ENCODE assay signal across 8 mouse cellular contexts in the genomic region with DNA sequence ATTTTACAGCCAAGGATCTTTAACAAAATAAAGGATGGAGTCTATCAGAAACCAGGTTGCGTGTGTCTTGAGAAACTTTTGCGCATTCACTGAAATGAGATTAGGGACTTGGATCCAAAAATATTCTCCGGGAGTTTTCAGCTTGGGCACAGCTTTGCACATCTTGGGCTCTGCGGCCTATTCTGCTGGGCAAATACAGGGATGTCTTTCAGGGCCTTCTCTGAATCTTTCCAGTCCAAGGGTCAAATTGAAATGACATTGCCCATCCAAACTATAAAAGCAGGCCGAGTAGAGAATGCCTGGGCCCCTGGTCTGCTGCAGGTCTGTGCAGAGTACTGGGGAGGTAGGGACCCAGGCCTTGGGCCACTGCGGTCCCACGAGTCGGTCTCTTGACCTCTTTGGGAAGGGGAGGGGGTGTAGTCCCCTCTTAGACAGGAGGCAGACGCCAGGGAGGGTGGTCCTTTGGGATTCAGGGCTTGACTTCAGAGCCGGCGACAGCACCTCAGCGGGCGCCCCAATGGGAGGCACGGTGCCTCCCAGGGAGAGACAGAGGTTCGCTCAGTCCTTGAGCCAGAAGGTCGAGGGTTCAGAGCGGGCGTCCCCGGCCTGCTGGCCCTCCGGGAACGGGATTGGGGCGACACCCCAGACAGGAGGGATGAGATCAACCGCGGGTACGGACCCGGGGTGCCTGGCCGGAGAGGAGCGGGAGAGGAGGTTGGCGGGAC. TPM values are rescaled to one million over a fixed set of nuclear protein-coding genes. Genes with fewer than 3 reads are reported as not detected.
DNase-seq lines count a peak whose midpoint lies in the region; ATAC-seq lines count a peak whose summit lies in the region.

A gene (plus strand): TSS at position 388 of the 725 bp plus-strand sequence.

- peak within 1 kb of the TSS; percentile 94 for H3K4me3 ChIP-seq in kidney, embryonic 15.5 days (replicated peaks)
- H3K4me3 ChIP-seq in forebrain, embryonic 14.5 days (ENCODE audit: low read depth, low read length), result peak within 1 kb of the TSS; percentile 94

- H3K4me1 ChIP-seq in kidney, embryonic 15.5 days, result peaks cover 19% of the 10 kb centered on the region
- H3K4me1 ChIP-seq in forebrain, embryonic 14.5 days (ENCODE audit: control insufficient read depth, insufficient read depth, low read length), result peaks cover 17% of the 10 kb centered on the region

- intact Hi-C loops in left cerebral cortex, postnatal 4 days (cut with DNase I), result loop anchor here (2.0 to 10.0 kb wide), 4 partner anchors 89 to 493 kb away; a partner anchor contains a TSS

- peak within 1 kb of the TSS; percentile 97 for H3K27ac ChIP-seq in kidney, embryonic 15.5 days
- peak within 1 kb of the TSS; percentile 96 for H3K27ac ChIP-seq in forebrain, embryonic 14.5 days (ENCODE audit: low read depth, low read length)

- peak within 1 kb of the TSS; percentile 91 for H3K9ac ChIP-seq in kidney, embryonic 15.5 days
- H3K9ac ChIP-seq in forebrain, embryonic 14.5 days (ENCODE audit: low read length), result peak within 1 kb of the TSS; percentile 85

- H3K27me3 ChIP-seq in kidney, embryonic 15.5 days, result no peaks in the 10 kb centered on the region
- H3K27me3 ChIP-seq in forebrain, embryonic 14.5 days (replicated peaks; ENCODE audit: control insufficient read depth, insufficient read depth, low read length), result no peaks in the 10 kb centered on the region

- DNase-seq in kidney, adult 18-20 months, result no peak
- DNase-seq in forebrain, embryonic 14.5 days (ENCODE audit: low spot score), result peak; percentile 17
- no peak for DNase-seq in left cerebral cortex, postnatal 4 days
- DNase-seq in naive thymus-derived CD4-positive, alpha-beta T cell, adult 2 months (ENCODE audit: low read depth), result peak; percentile 44
- no peak for DNase-seq in cerebellum, postnatal 14 days

- H3K9me3 ChIP-seq in kidney, embryonic 15.5 days (replicated peaks), result no peaks in the 10 kb centered on the region
- H3K9me3 ChIP-seq in forebrain, embryonic 14.5 days (replicated peaks; ENCODE audit: control insufficient read depth, low read length), result no peaks in the 10 kb centered on the region

- ATAC-seq in kidney, embryonic 15.5 days (replicated peaks; ENCODE audit: low FRiP score), result peak; percentile 79
- ATAC-seq in activated CD4-positive, CD25-positive, alpha-beta regulatory T cell, adult 4 months, result no peak
- ATAC-seq in forebrain, embryonic 14.5 days, result no peak
- ATAC-seq in hematopoietic stem cell, adult 5-6 weeks (replicated peaks in 1 of 2; ENCODE audit: insufficient read depth in 1 of 2, low FRiP score in 2 of 2, low TSS enrichment in 1 of 2, low read depth in 1 of 2, poor library complexity in 2 of 2, severe bottlenecking in 2 of 2), result peak; percentile 2 to 11; a peak in 1 of 4 replicates

- WGBS in kidney, embryonic 15.5 days, result 9% methylated on average over 29 of the region's 29 CpGs
- 7% methylated on average over 27 of the region's 29 CpGs for WGBS in forebrain, embryonic 14.5 days

- peak within 1 kb of the TSS; percentile 83 for H3K4me2 ChIP-seq in kidney, embryonic 15.5 days
- H3K4me2 ChIP-seq in forebrain, embryonic 14.5 days (ENCODE audit: low read length), result peak within 1 kb of the TSS; percentile 85

- no peaks in the 10 kb centered on the region for H3K36me3 ChIP-seq in kidney, embryonic 15.5 days
- no peaks in the 10 kb centered on the region for H3K36me3 ChIP-seq in forebrain, embryonic 14.5 days (ENCODE audit: control insufficient read depth, insufficient read depth, low read length)

RNA-seq across cellular contexts. Expression of the gene that starts here (rescaled TPM):
- polyA plus RNA-seq in kidney, embryonic 15.5 days (2015; fragmentation: Nextera tagmentation; extraction: Ambion mirVana), result 123 and 125 TPM in 2 replicates
- 100 to 1,000 TPM in 1 of 2 experiments, 10 to 100 TPM in 1; 96.5 to 129 TPM for polyA plus RNA-seq in activated CD4-positive, CD25-positive, alpha-beta regulatory T cell, adult 4 months (2017; shearing (Covaris generic))
- 252 and 310 TPM in 2 replicates for polyA plus RNA-seq in forebrain, embryonic 14.5 days (2014; fragmentation: Nextera tagmentation; extraction: Ambion mirVana)
- 108 and 117 TPM in 2 replicates for total RNA-seq in hematopoietic stem cell, adult 5-6 weeks (2017)
- 100 to 1,000 TPM; 268 to 332 TPM for total RNA-seq in left cerebral cortex, postnatal 4 days (2021)

Comparison
In these comparisons a context has a peak if more than half of its experiments do, and no peak if none do; other contexts are left out.
1. ATAC-seq: peak in kidney, embryonic 15.5 days (single experiment) and hematopoietic stem cell, adult 5-6 weeks (2 of 2); none in activated CD4-positive, CD25-positive, alpha-beta regulatory T cell, adult 4 months (single experiment) and forebrain, embryonic 14.5 days (single experiment).
2. DNase-seq: peak in forebrain, embryonic 14.5 days (single experiment) and naive thymus-derived CD4-positive, alpha-beta T cell, adult 2 months (single experiment); none in kidney, adult 18-20 months (single experiment), left cerebral cortex, postnatal 4 days (single experiment) and cerebellum, postnatal 14 days (0 of 2).